Mouse (Mus musculus) liver, embryonic 11.5 days (tissue): ENCODE measurements around the gene Speer4e. TPM values are rescaled to one million over a fixed set of nuclear protein-coding genes. Genes with fewer than 3 reads are reported as not detected.
A peak's percentile ranks its signal among the peaks of the same experiment; 100 is the strongest.
"Not testable (repeated sequence)": the region's sequence is repeated elsewhere in the genome, so short reads cannot be mapped to it uniquely, and the experiment has no call there.

Source experiments
- ATAC-seq: fragments of 200-750 bp; cut with Nextera tagmentation; replicated peaks from 2 replicates; pipeline ENCODE4 v1.8.0; 2017; ENCODE audit warnings: moderate number of reproducible peaks, mild to moderate bottlenecking, moderate TSS enrichment, moderate library complexity; ENCODE audit not compliant: low FRiP score
- DNase-seq: peaks from one replicate; pipeline ENCODE4 v3.0.0-alpha.2; 2017; ENCODE audit warnings: low spot score
- H3K27ac ChIP-seq: fragments of 300-500 bp; sonication (generic); 2 replicates; pipeline ENCODE4 v1.5.1; 2014; ENCODE audit warnings: mild to moderate bottlenecking, low read depth, low read length, control low read depth
- H3K27me3 ChIP-seq: fragments of 300-500 bp; sonication (generic); replicated peaks from 2 replicates; pipeline ENCODE4 v1.6.1; 2014; ENCODE audit warnings: low read length, mixed read lengths; ENCODE audit not compliant: control insufficient read depth, insufficient read depth
- H3K36me3 ChIP-seq: fragments of 300-500 bp; sonication (generic); 2 replicates; pipeline ENCODE4 v1.6.1; 2014; ENCODE audit warnings: mild to moderate bottlenecking, low read length, moderate library complexity, mixed read lengths; ENCODE audit not compliant: control insufficient read depth, insufficient read depth
- H3K4me1 ChIP-seq: fragments of 300-500 bp; sonication (generic); replicated peaks from 2 replicates; pipeline ENCODE4 v1.6.1; 2014; ENCODE audit warnings: low read length, mixed read lengths; ENCODE audit not compliant: control insufficient read depth, insufficient read depth
- H3K4me2 ChIP-seq: fragments of 300-500 bp; sonication (generic); 2 replicates; pipeline ENCODE4 v1.6.1; 2014; ENCODE audit warnings: mild to moderate bottlenecking, control low read depth, moderate library complexity
- H3K4me3 ChIP-seq: fragments of 300-500 bp; sonication (generic); 2 replicates; pipeline ENCODE4 v1.5.1; 2014; ENCODE audit warnings: low read depth, low read length, control low read depth
- H3K9ac ChIP-seq: fragments of 300-500 bp; sonication (generic); 2 replicates; pipeline ENCODE4 v1.6.1; 2014; ENCODE audit warnings: low read depth, low read length, control low read depth
- H3K9me3 ChIP-seq: fragments of 300-500 bp; sonication (generic); 2 replicates; pipeline ENCODE4 v1.6.1; 2016; ENCODE audit warnings: low read length, inconsistent platforms, mixed read lengths; ENCODE audit not compliant: control insufficient read depth
- WGBS: fragments of 180-500 bp; shearing (Covaris S2); extraction: QIAGEN DNeasy Blood & Tissue Kit; methylation state at CpG from one replicate; pipeline ENCODE4 v1.1.7; 2014; 5-methylcytosine and 5-hydroxymethylcytosine counted together
- polyA plus RNA-seq: library from polyadenylated mRNA; unstranded; fragments of >200 nt; fragmentation: Nextera tagmentation; extraction: Ambion mirVana; gene quantifications from 2 replicates; pipeline ENCODE4 v1.2.1, GENCODE M21; 2014

Speer4e gene
- polyA plus RNA-seq, 1 experiment from 2014 or later, result not detected

DNA sequence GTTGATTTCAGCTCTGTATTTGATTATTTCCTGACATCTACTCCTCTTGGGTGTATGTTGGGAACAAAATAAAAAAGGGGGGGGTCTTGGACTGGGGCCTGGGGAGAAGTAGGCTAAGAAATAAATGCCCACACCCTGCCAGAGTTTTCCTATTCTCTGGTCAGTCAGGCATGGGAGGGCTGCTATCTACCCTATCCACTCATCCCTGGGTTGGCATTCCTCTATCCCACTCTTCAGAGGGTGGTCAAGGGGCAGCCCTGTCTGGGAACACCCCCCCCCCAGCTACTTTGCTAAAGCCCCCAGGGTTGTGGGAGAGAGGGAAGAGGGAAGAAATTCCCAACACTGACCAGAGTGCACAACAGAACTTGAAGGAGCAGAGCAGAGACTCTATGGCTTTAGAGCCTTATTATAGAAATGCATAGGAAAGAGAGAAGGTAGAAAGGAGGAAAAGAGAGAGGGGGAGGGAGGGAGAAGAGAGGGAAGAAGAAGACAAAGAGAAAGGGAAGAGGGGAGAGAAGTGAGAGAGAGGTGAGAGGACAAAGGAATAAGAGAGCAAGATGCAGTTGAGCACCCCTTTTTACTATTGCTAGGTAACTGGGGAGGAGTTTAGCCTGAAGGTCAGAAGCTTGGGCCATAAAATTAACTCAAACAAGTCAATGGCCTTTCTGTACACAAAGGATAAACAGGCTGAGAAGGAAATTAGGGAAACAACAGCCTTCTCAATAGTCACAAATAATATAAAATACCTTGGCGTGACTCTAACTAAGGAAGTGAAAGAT is 17.9 kb upstream of the Speer4e start:
- ATAC-seq, H3K4me3 ChIP-seq, H3K4me2 ChIP-seq, H3K36me3 ChIP-seq, H3K9ac ChIP-seq, H3K27ac ChIP-seq, DNase-seq, H3K27me3 ChIP-seq, H3K9me3 ChIP-seq, H3K4me1 ChIP-seq: not testable (repeated sequence)
- 85% methylated on average over 1 of the region's 1 CpGs for WGBS

DNA sequence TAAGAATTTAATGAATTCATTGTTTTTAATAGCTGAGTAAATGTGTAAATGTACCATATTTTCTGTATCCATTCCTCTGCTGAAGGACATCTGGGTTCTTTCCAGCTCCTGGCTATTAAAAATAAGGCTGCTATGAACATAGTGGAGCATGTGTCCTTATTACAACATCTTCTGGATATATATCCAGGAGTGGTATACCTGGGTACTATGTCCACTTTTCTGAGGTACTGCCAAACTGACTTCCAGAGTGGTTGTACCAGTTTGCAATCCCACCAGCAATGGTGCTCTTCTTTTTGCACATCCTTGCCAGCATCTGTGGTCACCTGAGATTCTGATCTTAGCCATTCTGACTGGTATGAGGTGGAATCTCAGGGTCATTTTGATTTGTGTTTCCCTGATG is 15.4 kb upstream of the Speer4e start:
- H3K4me3 ChIP-seq, H3K9me3 ChIP-seq, H3K4me1 ChIP-seq, DNase-seq, H3K36me3 ChIP-seq, H3K4me2 ChIP-seq, H3K9ac ChIP-seq, ATAC-seq, H3K27me3 ChIP-seq, H3K27ac ChIP-seq: not testable (repeated sequence)

DNA sequence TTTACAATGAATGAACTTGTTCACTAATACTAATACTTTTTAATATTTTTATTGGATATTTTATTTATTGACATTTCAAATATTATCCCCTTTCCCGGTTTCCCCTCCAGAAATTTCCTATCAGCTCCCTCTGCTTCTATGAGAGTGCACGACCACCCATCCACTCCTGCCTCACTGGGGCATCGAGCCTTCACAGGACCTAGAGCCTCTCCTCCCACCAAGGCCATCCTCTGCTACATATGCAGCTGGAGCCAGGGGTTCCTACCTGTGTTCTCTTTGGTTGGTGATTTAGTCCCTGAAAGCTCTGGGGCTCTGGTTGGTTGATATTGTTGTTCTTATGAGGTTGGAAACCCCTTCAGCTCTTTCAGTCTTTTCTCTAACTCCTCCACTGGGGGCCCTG is 14.5 kb upstream of the Speer4e start:
- 65% methylated on average over 3 of the region's 3 CpGs for WGBS

DNA sequence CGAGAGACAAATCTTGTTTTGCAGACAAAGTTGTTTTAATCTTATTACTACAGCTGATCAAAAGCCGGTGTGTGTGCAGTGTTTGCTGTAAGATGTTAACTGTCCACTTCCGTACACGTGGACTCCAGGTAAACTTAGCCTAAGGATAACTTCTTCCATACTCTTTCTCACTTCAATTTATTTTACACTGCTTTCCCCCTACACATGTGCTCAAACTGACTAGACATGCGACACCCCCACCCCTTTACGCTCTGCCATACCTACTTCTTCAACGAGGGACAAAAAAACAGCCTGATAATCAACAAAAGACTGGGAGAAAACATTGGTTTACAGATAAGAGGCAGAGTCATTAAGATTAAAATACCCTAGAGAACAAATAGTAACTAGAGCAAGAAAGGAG is 13.6 kb upstream of the Speer4e start:
- not testable (repeated sequence) for H3K9ac ChIP-seq, H3K4me3 ChIP-seq, H3K36me3 ChIP-seq, H3K27me3 ChIP-seq, DNase-seq, H3K4me2 ChIP-seq, H3K9me3 ChIP-seq, H3K27ac ChIP-seq, H3K4me1 ChIP-seq
- WGBS, result 66% methylated on average over 7 of the region's 7 CpGs
- ATAC-seq, result 0 out of 2 replicates have a peak, but pooled peaks have one; percentile 47

More for the DNA sequence above, 14.5 kb upstream of the Speer4e start:
- not testable (repeated sequence) for H3K4me3 ChIP-seq, H3K36me3 ChIP-seq, H3K27ac ChIP-seq, H3K27me3 ChIP-seq, DNase-seq, H3K4me1 ChIP-seq, ATAC-seq, H3K4me2 ChIP-seq, H3K9ac ChIP-seq, H3K9me3 ChIP-seq

DNA sequence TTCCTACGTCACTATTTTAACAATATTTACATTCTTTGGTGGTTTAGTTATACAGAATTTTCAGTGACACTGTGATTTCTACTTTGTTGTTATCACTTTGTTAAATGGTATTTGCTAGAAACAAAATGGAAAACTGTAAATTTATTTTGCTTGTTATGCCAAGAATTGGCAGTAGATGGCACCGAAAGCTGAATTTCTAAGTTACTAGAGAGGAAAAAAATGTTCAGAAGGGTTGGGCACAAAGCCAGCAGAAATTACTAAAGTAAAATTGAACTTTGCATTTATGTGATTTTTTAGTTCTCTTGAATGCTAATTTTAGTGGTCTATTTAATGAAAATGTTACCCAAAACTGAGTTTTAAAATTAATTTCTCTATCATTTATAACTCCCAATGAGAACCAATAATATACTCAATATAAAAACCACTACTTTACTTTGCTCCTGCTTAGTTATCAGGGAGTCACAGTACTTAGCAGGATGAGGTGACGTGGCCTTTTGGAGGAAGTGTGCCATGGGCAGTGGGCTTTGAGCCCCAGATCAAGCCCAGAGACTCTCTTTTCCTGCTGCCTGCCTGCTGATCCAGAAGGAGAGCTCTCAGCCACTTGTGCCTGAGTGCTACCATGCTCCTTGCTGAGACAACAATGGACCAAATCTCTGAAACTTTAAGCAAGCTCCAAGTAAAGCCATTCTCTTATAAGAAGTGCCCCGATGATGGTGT is 9.4 kb upstream of the Speer4e start:
- ATAC-seq, H3K4me1 ChIP-seq, H3K4me2 ChIP-seq, DNase-seq, H3K4me3 ChIP-seq, H3K27ac ChIP-seq, H3K9ac ChIP-seq, H3K27me3 ChIP-seq, H3K36me3 ChIP-seq, H3K9me3 ChIP-seq: not testable (repeated sequence)
- WGBS, result 49% methylated on average over 4 of the region's 4 CpGs

DNA sequence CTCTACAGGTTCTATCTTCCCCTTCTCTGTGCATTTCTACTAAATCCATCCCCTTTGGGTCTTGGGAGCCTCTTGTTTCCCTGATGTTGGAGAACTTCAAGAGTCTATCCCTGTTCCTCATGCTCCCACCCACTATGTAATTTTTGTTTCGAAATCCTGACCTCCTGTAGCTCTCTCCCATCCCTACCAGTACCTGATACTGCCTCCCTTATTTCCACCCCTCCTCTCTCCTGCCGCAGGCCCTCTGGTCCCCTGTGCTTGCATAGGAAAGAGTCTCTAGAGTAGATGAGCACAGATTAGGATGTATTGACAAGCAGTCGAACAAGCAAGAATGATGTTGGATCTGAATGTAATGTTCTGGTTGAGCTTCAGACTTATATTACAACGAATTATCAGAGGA is 7.3 kb upstream of the Speer4e start:
- H3K27me3 ChIP-seq, H3K4me1 ChIP-seq, DNase-seq, H3K27ac ChIP-seq, H3K36me3 ChIP-seq, H3K9ac ChIP-seq, H3K4me3 ChIP-seq, H3K4me2 ChIP-seq, H3K9me3 ChIP-seq: not testable (repeated sequence)
- 48% methylated on average over 4 of the region's 4 CpGs for WGBS
- ATAC-seq, result 0 out of 2 replicates have a peak, but pooled peaks have one; percentile 23

DNA sequence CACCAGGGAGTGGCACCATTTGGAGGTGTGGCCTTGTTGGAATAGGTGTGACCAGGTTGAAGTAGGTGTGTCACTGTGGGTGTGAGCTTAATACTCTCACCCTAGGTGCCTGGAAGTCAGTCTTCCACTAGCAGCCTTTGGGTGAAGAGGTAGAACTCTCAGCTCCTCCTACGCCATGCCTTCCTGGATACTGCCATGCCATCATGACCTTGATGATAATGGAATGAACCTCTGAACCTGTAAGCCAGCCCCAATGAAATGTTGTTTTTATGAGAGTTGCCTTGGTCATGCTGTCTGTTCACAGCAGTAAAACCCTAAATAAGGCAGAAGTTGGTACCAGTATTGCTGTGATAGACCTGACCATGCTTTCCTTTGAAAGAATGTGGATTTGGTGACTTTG is 2.8 kb upstream of the Speer4e start:
- H3K9me3 ChIP-seq, H3K27me3 ChIP-seq, ATAC-seq, H3K9ac ChIP-seq, H3K4me3 ChIP-seq, H3K4me2 ChIP-seq, H3K4me1 ChIP-seq, H3K27ac ChIP-seq, DNase-seq, H3K36me3 ChIP-seq: not testable (repeated sequence)
- WGBS, result 79% methylated on average over 1 of the region's 1 CpGs

DNA sequence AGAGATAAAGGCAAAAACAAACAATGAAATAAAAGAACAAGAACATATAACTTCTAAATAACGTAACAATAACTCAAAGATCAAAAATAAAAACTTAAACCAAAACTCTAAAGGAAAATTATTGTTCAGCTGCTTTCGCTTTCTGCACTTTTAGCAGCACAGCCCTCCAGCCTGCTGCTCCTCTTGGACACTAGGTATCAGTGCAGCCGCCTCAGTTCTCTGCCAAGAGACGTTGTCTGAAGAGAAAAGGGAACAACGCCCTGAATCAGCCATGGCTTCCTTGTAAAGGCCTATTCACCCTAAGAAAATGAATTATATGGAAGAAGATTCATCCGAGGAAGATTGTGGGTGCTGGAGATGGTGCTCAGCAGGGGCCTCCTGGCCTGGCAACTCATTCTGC is 4.5 kb downstream of the Speer4e start:
- not testable (repeated sequence) for H3K4me1 ChIP-seq, H3K4me2 ChIP-seq, ATAC-seq, H3K27me3 ChIP-seq, H3K36me3 ChIP-seq, H3K27ac ChIP-seq, H3K4me3 ChIP-seq, DNase-seq, H3K9ac ChIP-seq, H3K9me3 ChIP-seq
- 69% methylated on average over 5 of the region's 6 CpGs for WGBS

DNA sequence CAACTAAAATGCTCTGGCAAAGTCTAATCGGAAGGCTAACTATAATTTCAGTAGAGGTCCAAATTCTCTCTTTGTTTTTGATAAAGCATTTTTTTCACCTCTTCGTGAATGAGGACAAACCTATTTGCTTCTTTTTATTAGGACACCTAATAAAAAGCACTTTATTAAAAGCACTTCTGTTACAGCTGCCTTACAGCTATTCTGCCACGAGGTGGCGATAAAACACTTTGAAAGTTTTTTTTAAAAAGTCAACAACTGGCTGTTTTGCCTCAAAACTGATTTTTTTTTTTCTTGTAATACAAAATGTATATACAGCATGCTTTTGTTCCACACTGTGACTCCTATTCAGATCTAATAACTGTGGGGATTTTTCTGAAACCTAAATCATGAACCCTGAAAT is 11.2 kb downstream of the Speer4e start:
- H3K9ac ChIP-seq, DNase-seq: not testable (repeated sequence)

More for the DNA sequence above, 11.2 kb downstream of the Speer4e start:
- H3K27me3 ChIP-seq, H3K9me3 ChIP-seq, H3K4me3 ChIP-seq, H3K36me3 ChIP-seq, ATAC-seq, H3K27ac ChIP-seq, H3K4me1 ChIP-seq, H3K4me2 ChIP-seq: not testable (repeated sequence)
- WGBS, result 30% methylated on average over 4 of the region's 4 CpGs
